Mouse (Mus musculus): ENCODE results near the gene Slc2a13.

Gene Slc2a13

GRCm38 (mm10) chr15:91263926-91264325 is 309.1 kb downstream of the Slc2a13 start:
- no peak for DNase-seq (ENCODE audit: low read depth)

GRCm38 (mm10) chr15:91260578-91260977 is 312.5 kb downstream of the Slc2a13 start:
- no peak for DNase-seq (ENCODE audit: low read depth)

- DNase-seq (ENCODE audit: low read depth): no peak
These were observed 315.9 kb downstream of the Slc2a13 start for GRCm38 (mm10) chr15:91257140-91257539.

GRCm38 (mm10) chr15:91255308-91255707 is 317.8 kb downstream of the Slc2a13 start:
- DNase-seq (ENCODE audit: low read depth): no peak

- DNase-seq (ENCODE audit: low read depth): no peak
These were observed 320.1 kb downstream of the Slc2a13 start for GRCm38 (mm10) chr15:91252956-91253355.

GRCm38 (mm10) chr15:91251544-91252408 is 321.3 kb downstream of the Slc2a13 start:
- no peak for DNase-seq (ENCODE audit: low read depth)

- DNase-seq (ENCODE audit: low read depth): no peak
These were observed 322.2 kb downstream of the Slc2a13 start for GRCm38 (mm10) chr15:91250815-91251214.

- no peak for DNase-seq (ENCODE audit: low read depth)
These were observed 332.3 kb downstream of the Slc2a13 start for GRCm38 (mm10) chr15:91240683-91241335.

- DNase-seq (ENCODE audit: low read depth): no peak
These were observed 335.8 kb downstream of the Slc2a13 start for GRCm38 (mm10) chr15:91237294-91237693.
